Mouse (Mus musculus) T-helper 1 cell (primary cell): ENCODE data around the gene Raly.

Source experiments
- in situ Hi-C: fragments of 300-600 bp; cut with MboI, MseI; formaldehyde crosslinking; loops from one replicate; pipeline ENCODE4 v1.15.1; 2025; ENCODE audit warnings: high pct_unique_total_duplicates

Raly gene

GRCm38 (mm10) chr2:154782856-154783650 lies 7.8 kb upstream of the Raly start:
- in situ Hi-C loops, result no loop called here

- in situ Hi-C loops, result no loop called here
Measured at GRCm38 (mm10) chr2:154785284-154785683, 5.6 kb upstream of the Raly start.

GRCm38 (mm10) chr2:154786187-154786586 lies 4.7 kb upstream of the Raly start:
- in situ Hi-C loops, result no loop called here

- in situ Hi-C loops, result no loop called here
Measured at GRCm38 (mm10) chr2:154786776-154787175, 4.1 kb upstream of the Raly start.

- in situ Hi-C loops, result no loop called here
Measured at GRCm38 (mm10) chr2:154789381-154789780, 1.5 kb upstream of the Raly start.

- in situ Hi-C loops, result no loop called here
Measured at GRCm38 (mm10) chr2:154789977-154790655, 780 bp upstream of the Raly start.

- in situ Hi-C loops, result no loop called here
Measured at GRCm38 (mm10) chr2:154791661-154792642, 1.1 kb downstream of the Raly start.

- in situ Hi-C loops, result no loop called here
Measured at GRCm38 (mm10) chr2:154803372-154803771, 12.5 kb downstream of the Raly start.

GRCm38 (mm10) chr2:154803845-154804244 lies 12.9 kb downstream of the Raly start:
- in situ Hi-C loops, result no loop called here

GRCm38 (mm10) chr2:154807689-154808088 lies 16.8 kb downstream of the Raly start:
- in situ Hi-C loops, result no loop called here

GRCm38 (mm10) chr2:154809107-154809762 lies 18.3 kb downstream of the Raly start:
- in situ Hi-C loops, result no loop called here

GRCm38 (mm10) chr2:154810821-154811220 lies 19.9 kb downstream of the Raly start:
- in situ Hi-C loops, result no loop called here

GRCm38 (mm10) chr2:154813426-154813825 lies 22.5 kb downstream of the Raly start:
- in situ Hi-C loops, result no loop called here

GRCm38 (mm10) chr2:154817089-154817488 lies 26.2 kb downstream of the Raly start:
- in situ Hi-C loops, result no loop called here

GRCm38 (mm10) chr2:154817788-154818187 lies 26.9 kb downstream of the Raly start:
- in situ Hi-C loops, result no loop called here

GRCm38 (mm10) chr2:154818599-154818998 lies 27.7 kb downstream of the Raly start:
- in situ Hi-C loops, result no loop called here

GRCm38 (mm10) chr2:154820346-154820745 lies 29.4 kb downstream of the Raly start:
- in situ Hi-C loops, result no loop called here

GRCm38 (mm10) chr2:154826054-154826538 lies 35.2 kb downstream of the Raly start:
- in situ Hi-C loops, result no loop called here

GRCm38 (mm10) chr2:154827521-154827920 lies 36.6 kb downstream of the Raly start:
- in situ Hi-C loops, result no loop called here

- in situ Hi-C loops, result no loop called here
Measured at GRCm38 (mm10) chr2:154832471-154832870, 41.6 kb downstream of the Raly start.
